Mouse (Mus musculus): ENCODE results near the gene Sbf2. TPM values are rescaled to one million over a fixed set of nuclear protein-coding genes. Genes with fewer than 3 reads are reported as not detected.
"Not testable (repeated sequence)": the region's sequence is repeated elsewhere in the genome, so short reads cannot be mapped to it uniquely, and the experiment has no call there.

The Sbf2 gene
- total RNA-seq, 4 experiments from 2014 or later, result 36.1 to 45.7 (median 40.7) TPM

- peak; percentile 88 for DNase-seq (ENCODE audit: low spot score)
These were observed 15.4 kb upstream of the Sbf2 start for GRCm38 (mm10) chr7:110629892-110630666.

DNA sequence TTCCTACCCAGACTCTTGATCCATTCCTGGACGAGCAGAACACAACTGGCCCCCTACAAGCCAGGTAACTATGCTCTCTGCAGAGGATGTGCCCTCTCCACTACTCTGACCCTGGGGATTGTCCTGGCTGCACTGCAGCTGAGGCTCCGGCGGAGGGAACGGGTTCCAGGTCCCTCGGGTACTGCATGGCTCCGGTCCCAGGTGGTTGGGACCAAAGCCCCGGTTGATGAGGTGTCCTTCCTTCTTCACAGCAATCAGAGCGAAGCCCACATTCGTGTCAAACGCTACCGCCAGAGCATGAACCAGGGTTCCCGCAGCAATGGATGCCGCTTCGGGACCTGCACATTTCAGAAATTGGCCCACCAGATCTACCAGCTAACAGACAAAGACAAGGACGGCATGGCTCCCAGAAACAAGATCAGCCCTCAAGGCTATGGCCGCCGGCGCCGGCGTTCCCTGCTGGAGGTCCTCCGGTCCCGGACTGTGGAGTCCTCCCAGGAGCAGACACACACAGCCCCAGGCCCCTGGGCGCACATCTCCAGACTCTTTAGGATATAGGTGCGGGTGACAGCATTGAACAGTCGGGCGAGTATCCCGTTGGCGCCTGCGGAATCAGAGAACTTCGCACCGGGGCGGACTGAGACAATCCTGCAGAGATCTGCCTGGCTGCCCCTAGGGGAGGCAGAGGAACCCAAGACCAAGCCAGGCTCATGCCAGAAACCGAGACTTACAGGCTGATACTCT, 14.1 kb upstream of the Sbf2 start:
- DNase-seq (ENCODE audit: low spot score), result no peak

DNA sequence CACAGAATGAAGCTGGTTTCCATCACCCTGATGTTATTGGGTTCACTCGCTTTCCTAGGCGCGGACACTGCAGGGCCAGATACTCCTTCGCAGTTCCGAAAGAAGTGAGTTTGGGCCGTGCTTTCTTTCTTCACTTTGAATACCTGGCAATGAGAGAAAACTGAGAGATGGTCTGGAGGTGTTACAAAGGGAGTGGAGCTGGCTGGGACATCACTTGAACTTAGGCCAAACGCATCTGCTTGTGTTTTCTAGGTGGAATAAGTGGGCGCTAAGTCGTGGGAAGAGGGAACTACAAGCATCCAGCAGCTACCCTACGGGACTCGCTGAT, 13.5 kb upstream of the Sbf2 start:
- DNase-seq (ENCODE audit: low spot score), result no peak

GRCm38 (mm10) chr7:110627486-110628272, 13.0 kb upstream of the Sbf2 start, which contains the start of gene Adm:
Adm (plus strand) TSS chr7:110627661.
- DNase-seq (ENCODE audit: low spot score), result peak; percentile 90

DNA sequence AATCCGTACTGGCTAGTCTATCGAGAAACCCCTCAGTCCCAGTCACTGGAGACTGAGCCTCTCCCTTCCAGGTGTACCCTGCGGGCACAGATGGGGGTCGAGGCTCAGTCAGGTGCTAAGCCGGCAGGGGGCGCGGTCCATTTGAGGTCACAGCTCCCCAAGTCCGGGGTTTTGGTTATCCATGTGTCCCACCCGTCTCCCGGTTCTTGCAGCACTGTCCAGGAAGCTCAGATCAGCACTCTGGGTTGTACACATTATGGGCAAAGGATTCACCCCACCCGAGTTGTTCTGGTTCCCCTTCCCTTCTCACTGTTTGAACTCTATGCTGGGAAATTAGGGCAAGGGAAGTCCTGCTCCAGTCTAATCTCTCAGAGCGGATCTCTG, 12.4 kb upstream of the Sbf2 start:
- DNase-seq (ENCODE audit: low spot score), result no peak

GRCm38 (mm10) chr7:110626186-110627098, 11.7 kb upstream of the Sbf2 start:
- no peak for DNase-seq (ENCODE audit: low spot score)

DNA sequence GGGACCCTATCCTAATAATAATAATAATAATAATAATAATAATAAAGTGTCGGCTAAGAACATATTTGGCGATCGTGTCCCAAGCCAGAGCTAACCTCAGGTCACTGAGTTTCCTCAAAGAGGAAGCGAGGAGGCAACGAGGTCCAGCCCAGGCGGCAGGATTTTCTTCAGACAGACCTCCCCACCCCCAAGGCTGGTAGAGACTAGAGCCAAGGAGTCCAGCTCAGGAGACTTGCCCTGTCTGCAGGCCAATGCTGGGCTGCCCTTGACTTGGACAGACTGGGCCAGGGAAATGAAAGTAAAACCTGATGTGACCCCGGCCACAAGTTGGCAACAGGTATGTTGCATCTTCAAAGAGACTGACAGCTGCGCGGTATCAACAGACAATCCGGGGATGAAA, 10.8 kb upstream of the Sbf2 start:
- no peak for DNase-seq (ENCODE audit: low spot score)

DNA sequence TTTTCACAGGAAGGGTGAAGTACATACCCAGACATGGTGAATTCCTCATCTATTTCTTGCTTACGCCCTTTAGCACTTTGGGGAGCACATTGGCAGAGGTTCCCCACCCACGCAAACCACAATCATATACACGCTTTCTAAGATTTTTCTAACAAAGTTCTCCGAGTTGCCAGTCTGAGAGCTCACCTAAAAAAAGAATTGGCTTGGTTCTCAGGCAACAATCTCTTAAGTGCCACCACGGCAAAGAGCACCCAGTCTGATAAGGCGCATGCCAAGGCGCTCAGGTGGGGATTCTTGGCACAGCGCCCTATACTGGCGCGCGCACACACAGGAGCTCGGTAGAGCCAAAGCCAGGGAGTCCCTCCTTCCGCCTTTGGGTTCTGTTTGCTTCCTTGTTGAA, 10.2 kb upstream of the Sbf2 start:
- no peak for DNase-seq (ENCODE audit: low spot score)

DNA sequence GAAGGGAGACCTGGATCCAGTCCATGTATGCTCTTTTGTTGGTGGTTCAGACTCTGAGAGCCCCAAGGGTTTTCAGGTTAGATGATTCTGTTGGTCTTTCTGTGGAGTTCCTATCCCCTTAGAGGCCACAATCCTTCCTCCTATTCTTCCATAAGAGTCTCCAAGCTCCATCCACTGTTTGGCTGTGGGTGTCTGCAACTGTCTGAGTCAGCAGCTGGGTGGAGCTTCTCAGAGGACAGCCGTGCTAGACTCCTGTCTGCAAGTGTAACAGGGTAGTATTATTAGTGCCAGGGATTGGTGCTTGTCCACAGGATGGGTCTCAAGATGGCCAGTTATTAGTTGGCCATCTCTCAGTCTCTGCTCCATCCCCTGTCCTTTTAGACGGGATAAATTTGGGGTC, 9.3 kb upstream of the Sbf2 start:
- no peak for DNase-seq (ENCODE audit: low spot score)

GRCm38 (mm10) chr7:110619086-110619611, 4.4 kb upstream of the Sbf2 start:
- DNase-seq (ENCODE audit: low spot score), result peak; percentile 41

DNA sequence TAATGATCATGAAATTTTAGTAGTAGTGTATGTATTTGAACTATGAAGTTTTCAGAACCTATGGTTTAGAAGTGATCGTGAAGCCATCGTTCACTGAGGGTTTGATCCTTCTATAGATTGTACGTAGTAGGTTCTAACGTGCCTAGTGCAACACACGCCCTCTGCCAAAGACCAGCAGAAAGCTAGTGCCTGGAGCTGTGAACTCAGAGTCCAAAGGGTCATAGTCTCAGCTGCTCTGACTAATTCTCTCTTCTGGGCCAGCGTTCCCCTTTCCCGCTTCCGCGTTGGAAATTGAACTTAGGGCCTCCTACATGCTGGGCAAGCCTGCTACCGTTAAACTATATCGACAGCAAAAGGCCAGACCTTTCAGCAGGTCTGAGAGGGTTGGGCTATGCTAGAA, 1.1 kb upstream of the Sbf2 start:
- peak; percentile 28 for DNase-seq (ENCODE audit: low spot score)

DNA sequence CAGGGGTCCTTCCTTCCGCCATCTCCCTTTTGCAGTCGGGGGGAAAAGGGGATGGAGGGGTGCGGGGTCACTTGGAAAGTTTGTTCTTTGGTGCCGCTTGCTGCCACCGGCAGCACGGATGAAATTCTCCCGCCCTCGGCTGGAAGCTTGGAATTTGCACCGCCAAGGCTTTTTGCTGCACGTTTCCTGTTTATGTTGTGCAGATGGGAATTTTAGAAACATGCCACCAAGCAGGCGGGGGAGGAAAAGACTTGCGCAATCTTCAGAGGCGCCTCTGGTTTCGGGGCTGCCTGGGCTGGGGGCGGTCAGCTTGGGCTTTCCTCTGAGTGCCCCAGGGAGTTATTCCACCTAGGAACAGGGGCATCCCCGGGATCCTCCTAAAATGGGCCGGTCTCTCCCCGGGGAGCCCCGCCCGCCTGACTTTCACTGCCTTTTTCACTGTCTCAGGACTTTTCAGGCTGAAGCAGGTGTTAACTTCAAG, 469 bp upstream of the Sbf2 start:
- peak; percentile 77 for DNase-seq (ENCODE audit: low spot score)

DNA sequence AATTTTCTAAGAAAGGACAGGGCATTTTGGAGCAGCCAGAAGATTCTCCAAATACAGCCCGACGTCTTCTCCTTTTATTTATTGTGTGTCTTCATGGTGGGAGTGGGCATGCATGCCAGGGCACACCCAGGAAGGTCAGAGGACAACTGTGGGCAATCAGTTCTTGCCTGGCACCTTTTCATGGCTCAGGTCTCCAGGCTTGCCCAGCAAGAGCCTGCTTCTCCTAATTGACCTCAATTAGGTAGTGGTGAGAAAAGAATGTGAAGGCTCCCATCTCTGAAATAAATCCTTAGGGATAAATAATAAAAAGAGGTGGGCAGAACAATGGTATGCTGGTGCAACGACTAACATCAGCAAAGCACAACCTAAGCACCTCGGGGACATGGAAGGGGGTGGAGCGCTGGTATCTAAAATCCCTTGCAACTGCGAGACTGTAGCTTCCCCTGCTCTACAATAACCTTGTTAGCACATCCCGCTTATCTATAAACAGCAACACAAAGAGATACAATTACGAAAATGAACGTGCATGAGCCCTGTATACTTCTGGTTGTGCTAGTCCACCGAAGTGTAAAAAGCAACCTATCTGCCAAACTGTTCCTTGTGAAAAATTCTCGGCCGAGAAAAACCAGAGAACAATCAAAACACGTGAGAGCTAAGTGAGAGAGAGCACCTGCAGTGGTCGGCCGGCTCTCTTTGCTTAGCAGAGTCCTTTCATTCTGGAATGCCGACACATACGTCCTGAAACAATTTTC, 1.2 kb downstream of the Sbf2 start:
- peak; percentile 27 for DNase-seq (ENCODE audit: low spot score)

DNA sequence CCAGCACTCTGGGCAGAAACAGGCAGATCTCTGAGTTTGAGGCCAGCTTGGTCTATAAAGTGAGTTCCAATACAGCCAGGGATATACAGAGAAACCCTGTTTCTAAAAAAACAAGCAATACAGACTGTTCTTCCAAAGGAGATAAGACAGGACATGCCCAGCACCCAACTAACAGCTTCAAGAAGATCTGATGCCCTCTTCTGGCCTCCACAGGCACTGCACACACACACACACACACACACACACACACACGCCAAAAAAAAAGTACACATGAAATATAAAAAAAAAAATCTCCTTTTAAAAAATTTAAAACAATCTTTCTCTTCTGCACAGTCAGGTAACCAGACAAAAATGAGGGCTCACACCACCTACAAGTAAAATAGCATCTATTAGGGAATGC, 7.8 kb downstream of the Sbf2 start:
- no peak for DNase-seq (ENCODE audit: low spot score)

DNA sequence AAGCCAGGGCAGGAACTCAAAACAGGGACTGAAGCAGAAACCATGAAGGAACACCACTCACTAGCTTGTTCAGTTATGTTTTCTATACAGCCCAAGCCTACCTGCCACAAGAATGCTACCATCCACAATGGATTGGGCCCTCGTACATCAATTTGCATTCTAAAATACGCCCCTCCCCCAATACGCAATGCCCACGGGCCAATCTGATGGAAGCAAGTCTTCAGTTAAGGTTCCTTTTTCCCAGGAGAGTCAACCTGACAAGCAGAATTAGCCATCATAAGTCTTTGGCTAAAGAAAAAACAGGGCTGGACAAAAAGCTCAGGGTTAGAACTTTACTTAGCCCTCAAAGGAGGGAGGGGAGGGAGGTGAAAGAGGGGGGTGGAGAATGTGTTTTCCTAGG, 9.2 kb downstream of the Sbf2 start:
- no peak for DNase-seq (ENCODE audit: low spot score)

DNA sequence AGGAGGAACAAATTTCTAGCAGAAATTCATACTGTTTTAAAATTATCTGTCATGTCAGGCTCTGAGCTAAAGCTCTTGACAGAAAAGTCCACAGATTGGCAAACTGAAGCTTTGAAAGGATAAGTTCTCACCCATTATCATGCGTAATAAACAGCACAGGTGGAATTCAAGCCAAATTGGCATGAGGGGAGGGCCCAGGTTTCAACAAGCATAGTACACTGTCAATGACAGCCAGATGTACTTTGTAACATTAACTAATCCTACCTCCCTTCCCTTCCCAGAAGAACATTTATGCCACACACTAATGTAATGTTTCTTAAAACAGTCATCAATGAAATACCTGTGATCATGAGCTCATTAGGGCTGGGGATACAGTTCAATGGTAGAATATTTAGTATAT, 17.6 kb downstream of the Sbf2 start:
- no peak for DNase-seq (ENCODE audit: low spot score)

GRCm38 (mm10) chr7:110593991-110594390, 20.7 kb downstream of the Sbf2 start:
- not testable (repeated sequence) for DNase-seq (ENCODE audit: low spot score)

DNA sequence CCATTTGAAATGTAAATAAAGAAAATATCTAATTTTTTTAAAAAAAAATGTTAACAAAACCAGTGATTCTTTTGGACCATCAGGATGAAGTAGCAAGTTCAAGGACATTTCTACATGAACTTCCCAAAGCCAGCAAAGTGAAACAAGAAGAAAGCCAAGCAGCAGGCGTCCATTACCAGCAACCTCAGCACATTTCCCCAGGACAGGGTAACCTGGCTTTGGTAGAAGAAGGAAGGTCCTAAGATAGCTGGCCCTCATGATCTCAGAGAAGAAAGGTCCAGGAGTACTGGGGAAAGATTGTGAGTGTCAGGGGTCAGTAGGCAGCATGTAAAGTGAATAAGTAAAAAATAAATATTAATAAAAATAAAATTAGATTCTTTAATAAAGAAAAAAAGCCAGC, 27.0 kb downstream of the Sbf2 start:
- DNase-seq (ENCODE audit: low spot score), result no peak

- DNase-seq (ENCODE audit: low spot score), result peak; percentile 63
These were observed 29.5 kb downstream of the Sbf2 start for GRCm38 (mm10) chr7:110585250-110585649.

DNA sequence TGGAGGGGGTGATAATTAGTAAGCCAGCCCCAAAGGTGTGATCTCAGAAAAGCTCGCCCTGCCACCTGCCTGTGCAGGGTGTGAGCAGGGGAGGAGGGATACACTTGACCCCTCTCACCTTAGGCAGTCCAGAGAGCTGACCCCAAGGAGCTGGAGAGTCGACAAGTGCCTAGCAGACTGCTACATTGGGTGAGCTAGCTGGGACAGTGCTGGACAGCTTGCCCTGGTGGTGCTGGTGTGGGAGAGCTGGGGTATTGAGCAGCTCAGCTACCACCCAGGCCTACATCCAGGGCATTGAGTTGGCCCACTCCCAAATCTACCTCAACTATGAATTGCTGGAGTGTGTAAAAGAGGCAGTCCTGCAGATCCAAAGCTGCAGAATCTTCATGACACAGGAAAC, 30.6 kb downstream of the Sbf2 start:
- DNase-seq (ENCODE audit: low spot score), result no peak

Data from heart, adult 8-10 months (tissue).